Mouse (Mus musculus): Measurements from ENCODE around the gene Cebpa. TPM values are rescaled to one million over a fixed set of nuclear protein-coding genes. Genes with fewer than 3 reads are reported as not detected.

The Cebpa gene
- total and polyA plus RNA-seq, 2 experiments from 2014 or later, result 0.67 to 11.3 TPM

DNA sequence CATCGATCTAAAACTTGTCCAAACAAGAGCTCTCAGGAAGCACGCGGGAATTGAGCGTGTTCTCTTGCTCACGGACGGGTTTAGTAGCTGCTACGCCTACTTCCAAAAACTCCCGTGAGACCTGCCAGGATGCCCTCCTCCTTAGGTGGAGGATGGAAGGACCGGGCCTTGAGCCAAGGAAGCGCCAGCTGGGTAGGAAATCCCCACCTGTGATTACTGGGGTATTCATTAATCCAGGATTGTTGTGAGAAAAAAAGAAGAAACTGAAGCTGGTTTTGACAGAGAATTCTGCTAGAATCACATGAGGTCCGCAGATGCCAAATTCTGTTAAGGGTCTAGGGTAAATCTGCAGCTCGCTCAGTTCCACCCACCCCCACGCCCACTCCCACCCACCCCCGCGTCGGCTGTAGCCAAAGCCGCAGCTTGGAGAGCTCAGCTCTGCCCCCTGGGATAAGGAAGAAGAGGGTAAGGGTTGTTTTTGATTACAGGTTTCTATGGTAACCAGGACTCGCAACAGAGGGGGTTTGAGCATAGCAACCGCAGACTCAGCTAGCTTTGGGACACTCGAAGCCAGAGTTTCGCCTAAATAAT lies 32.7 kb upstream of the Cebpa start:
- Histone ChIP-seq H3K4me1 (ENCODE audit: insufficient read depth, low read length) (0 out of 2 replicates have a peak, but pooled peaks cover 3% of the 10 kb centered on the region), H3K9me3 (ENCODE audit: low read length) (no peaks in the 10 kb centered on the region), H3K9ac (replicated peaks; ENCODE audit: low read length, poor library complexity, severe bottlenecking) (peak overlapping the region; percentile 39), H3K4me3 (ENCODE audit: low read depth, low read length) (peak overlapping the region; percentile 25), H3K27me3 (ENCODE audit: insufficient read depth, low read length) (no peaks in the 10 kb centered on the region), H3K4me2 (ENCODE audit: low read depth, low read length, poor library complexity, severe bottlenecking) (peak overlapping the region; percentile 57), H3K36me3 (ENCODE audit: insufficient read depth, low read length) (no peaks in the 10 kb centered on the region), H3K27ac (ENCODE audit: low read depth, low read length) (no peak overlapping the region)
- DNase-seq (ENCODE audit: low spot score) (peak; percentile 72), ATAC-seq (ENCODE audit: low FRiP score) (peak; percentile 65)
- WGBS, result under 1% methylated on average over 21 of the region's 21 CpGs
- TF ChIP-seq CTCF (IDR thresholded peaks at IDR 0.05), result peak; percentile 45

DNA sequence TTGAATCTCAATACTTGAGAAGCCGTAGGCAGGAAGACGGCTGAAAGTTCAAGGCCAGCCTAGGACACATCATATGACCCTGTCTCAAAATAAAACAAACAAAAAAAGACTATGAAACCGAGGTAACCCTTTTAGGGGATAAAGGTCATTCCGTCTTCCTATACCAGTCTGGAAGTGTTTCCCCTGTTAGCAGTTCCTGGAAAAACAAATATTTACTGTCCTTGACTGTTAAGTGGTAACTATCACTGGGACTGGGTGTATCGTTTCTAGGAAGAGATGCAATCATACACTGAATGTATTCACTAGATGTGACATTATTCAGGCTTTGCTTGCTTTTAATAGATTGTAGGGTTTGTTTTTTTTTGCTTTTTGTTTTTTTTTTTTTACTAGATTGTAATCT lies 28.5 kb upstream of the Cebpa start:
- no peak for DNase-seq (ENCODE audit: low spot score)
- Histone ChIP-seq H3K4me1 (ENCODE audit: insufficient read depth, low read length) (0 out of 2 replicates have a peak, but pooled peaks cover 3% of the 10 kb centered on the region), H3K36me3 (ENCODE audit: insufficient read depth, low read length) (no peaks in the 10 kb centered on the region), H3K27me3 (ENCODE audit: insufficient read depth, low read length) (no peaks in the 10 kb centered on the region), H3K9me3 (ENCODE audit: low read length) (no peaks in the 10 kb centered on the region), H3K4me2 (ENCODE audit: low read depth, low read length, poor library complexity, severe bottlenecking) (no peak overlapping the region), H3K4me3 (ENCODE audit: low read depth, low read length) (no peak overlapping the region), H3K27ac (ENCODE audit: low read depth, low read length) (no peak overlapping the region), H3K9ac (replicated peaks; ENCODE audit: low read length, poor library complexity, severe bottlenecking) (no peak overlapping the region)
- ATAC-seq (ENCODE audit: low FRiP score), result no peak
- WGBS, result 83% methylated on average over 5 of the region's 5 CpGs
- no peak for TF ChIP-seq CTCF (IDR thresholded peaks at IDR 0.05)

DNA sequence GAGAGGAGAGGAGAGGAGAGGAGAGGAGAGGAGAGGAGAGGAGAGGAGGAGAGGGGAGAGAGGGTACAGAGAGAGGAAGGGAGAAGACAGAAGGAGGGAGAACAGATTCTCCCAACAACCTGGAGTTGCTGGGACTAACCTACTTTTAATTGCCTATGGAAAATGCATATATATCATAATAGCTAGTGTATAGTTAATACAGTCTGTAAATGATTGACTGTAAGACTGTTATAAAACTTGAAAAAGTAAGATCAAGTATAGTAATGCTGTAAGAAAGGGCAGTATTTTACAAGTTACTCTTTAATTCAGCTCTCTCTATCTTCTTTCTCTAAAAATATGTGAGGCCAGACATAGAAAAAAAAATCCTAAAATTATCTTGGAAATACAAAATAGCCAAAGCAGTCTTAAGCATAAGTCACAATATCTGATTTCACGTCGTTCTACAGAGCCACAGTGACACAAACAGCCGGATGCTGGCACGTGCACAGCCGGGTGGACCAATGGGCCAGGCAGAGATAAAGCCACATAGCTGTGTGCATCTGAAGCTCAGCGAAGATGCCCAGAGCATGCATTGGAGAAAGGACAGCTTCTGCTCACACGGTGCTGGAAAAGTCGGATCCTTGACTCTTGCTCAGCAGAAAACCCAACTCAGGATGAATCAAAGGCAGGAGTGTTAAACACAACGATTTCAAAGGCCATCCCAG lies 24.0 kb upstream of the Cebpa start:
- H3K4me1 ChIP-seq (ENCODE audit: insufficient read depth, low read length), result no peaks in the 10 kb centered on the region
- DNase-seq (ENCODE audit: low spot score) (no peak), ATAC-seq (ENCODE audit: low FRiP score) (no peak)
- no peaks in the 10 kb centered on the region for H3K9me3 ChIP-seq (ENCODE audit: low read length)
- H3K27me3 ChIP-seq (ENCODE audit: insufficient read depth, low read length), result no peaks in the 10 kb centered on the region
- 82% methylated on average over 9 of the region's 9 CpGs for WGBS
- no peak overlapping the region for H3K4me3 ChIP-seq (ENCODE audit: low read depth, low read length)
- no peak overlapping the region for H3K4me2 ChIP-seq (ENCODE audit: low read depth, low read length, poor library complexity, severe bottlenecking)
- no peak overlapping the region for H3K27ac ChIP-seq (ENCODE audit: low read depth, low read length)
- H3K9ac ChIP-seq (replicated peaks; ENCODE audit: low read length, poor library complexity, severe bottlenecking), result no peak overlapping the region
- TF ChIP-seq CTCF (IDR thresholded peaks at IDR 0.05), result no peak
- no peaks in the 10 kb centered on the region for H3K36me3 ChIP-seq (ENCODE audit: insufficient read depth, low read length)

DNA sequence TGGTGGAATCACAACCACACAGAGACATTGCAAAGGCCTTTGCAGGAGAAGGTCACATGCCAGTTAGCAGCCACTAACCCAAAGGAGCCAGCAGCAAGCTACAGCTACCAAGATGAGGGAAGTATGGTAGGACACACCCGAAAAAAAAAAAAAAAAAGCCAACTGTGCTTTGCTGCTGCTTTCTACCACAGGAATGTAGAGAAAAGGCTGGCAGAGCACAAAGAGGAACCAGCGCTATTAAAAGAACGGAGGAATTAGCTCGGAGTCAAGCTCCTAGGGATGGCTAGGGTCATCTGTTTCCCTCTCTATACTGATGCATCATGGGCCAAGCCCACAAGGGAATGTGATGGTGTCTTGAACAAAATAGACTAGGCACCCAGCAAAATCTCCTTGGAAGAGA lies 20.3 kb upstream of the Cebpa start:
- no peaks in the 10 kb centered on the region for H3K27me3 ChIP-seq (ENCODE audit: insufficient read depth, low read length)
- ATAC-seq (ENCODE audit: low FRiP score) (no peak), DNase-seq (ENCODE audit: low spot score) (no peak)
- no peaks in the 10 kb centered on the region for H3K4me1 ChIP-seq (ENCODE audit: insufficient read depth, low read length)
- H3K27ac ChIP-seq (ENCODE audit: low read depth, low read length), result no peak overlapping the region
- H3K4me3 ChIP-seq (ENCODE audit: low read depth, low read length), result no peak overlapping the region
- no peak for TF ChIP-seq CTCF (IDR thresholded peaks at IDR 0.05)
- no peak overlapping the region for H3K9ac ChIP-seq (replicated peaks; ENCODE audit: low read length, poor library complexity, severe bottlenecking)
- WGBS, result 84% methylated on average over 4 of the region's 4 CpGs
- no peak overlapping the region for H3K4me2 ChIP-seq (ENCODE audit: low read depth, low read length, poor library complexity, severe bottlenecking)
- no peaks in the 10 kb centered on the region for H3K9me3 ChIP-seq (ENCODE audit: low read length)
- H3K36me3 ChIP-seq (ENCODE audit: insufficient read depth, low read length), result no peaks in the 10 kb centered on the region

DNA sequence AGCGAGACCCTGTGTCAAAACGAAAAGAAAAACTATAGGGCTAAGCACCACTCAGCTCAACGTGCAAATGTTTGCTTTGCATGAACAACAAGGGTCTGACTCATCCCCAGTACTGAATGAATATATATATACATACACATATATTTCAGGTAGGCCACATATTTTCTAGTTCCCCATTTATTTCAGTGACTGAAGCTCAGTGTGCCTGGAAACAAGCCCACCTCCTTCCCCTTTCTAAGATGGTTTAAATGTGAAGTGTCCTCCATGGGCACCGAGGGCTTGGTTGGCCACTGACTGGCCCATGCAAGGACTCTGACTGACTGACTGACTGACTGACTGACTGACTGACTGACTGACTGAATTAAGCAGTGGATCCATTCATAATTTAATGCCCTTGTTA lies 19.6 kb upstream of the Cebpa start:
- H3K4me2 ChIP-seq (ENCODE audit: low read depth, low read length, poor library complexity, severe bottlenecking), result no peak overlapping the region
- H3K36me3 ChIP-seq (ENCODE audit: insufficient read depth, low read length), result no peaks in the 10 kb centered on the region
- H3K27me3 ChIP-seq (ENCODE audit: insufficient read depth, low read length), result no peaks in the 10 kb centered on the region
- H3K27ac ChIP-seq (ENCODE audit: low read depth, low read length), result no peak overlapping the region
- TF ChIP-seq CTCF (IDR thresholded peaks at IDR 0.05), result no peak
- no peaks in the 10 kb centered on the region for H3K4me1 ChIP-seq (ENCODE audit: insufficient read depth, low read length)
- H3K9me3 ChIP-seq (ENCODE audit: low read length), result no peaks in the 10 kb centered on the region
- 94% methylated on average over 4 of the region's 4 CpGs for WGBS
- no peak overlapping the region for H3K4me3 ChIP-seq (ENCODE audit: low read depth, low read length)
- ATAC-seq (ENCODE audit: low FRiP score) (no peak), DNase-seq (ENCODE audit: low spot score) (no peak)
- no peak overlapping the region for H3K9ac ChIP-seq (replicated peaks; ENCODE audit: low read length, poor library complexity, severe bottlenecking)

DNA sequence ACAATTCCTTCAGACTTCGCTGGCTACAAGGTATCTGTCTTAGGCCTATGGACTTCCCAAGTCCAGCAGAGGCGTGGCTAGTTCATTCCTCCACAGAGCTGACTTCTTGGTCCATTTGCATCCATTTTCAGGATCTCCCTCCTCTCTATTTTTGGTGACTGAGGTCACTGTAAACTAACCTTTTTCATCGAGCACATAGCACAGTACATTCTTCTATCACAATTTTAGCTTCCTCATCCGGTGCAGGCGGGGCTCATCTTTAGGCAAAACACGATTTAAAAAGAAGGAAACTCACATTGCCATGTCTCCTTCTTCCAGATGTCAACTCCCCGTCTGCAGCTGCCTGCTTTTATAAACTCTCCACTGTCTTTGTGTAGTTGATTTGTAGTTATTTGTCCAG lies 12.5 kb upstream of the Cebpa start:
- H3K4me2 ChIP-seq (ENCODE audit: low read depth, low read length, poor library complexity, severe bottlenecking), result no peak overlapping the region
- H3K9me3 ChIP-seq (ENCODE audit: low read length), result no peaks in the 10 kb centered on the region
- WGBS, result 81% methylated on average over 7 of the region's 7 CpGs
- no peak for DNase-seq (ENCODE audit: low spot score)
- TF ChIP-seq CTCF (IDR thresholded peaks at IDR 0.05), result no peak
- no peak overlapping the region for H3K4me3 ChIP-seq (ENCODE audit: low read depth, low read length)
- no peak for ATAC-seq (ENCODE audit: low FRiP score)
- H3K4me1 ChIP-seq (ENCODE audit: insufficient read depth, low read length), result no peaks in the 10 kb centered on the region
- no peaks in the 10 kb centered on the region for H3K36me3 ChIP-seq (ENCODE audit: insufficient read depth, low read length)
- H3K9ac ChIP-seq (replicated peaks; ENCODE audit: low read length, poor library complexity, severe bottlenecking), result no peak overlapping the region
- H3K27me3 ChIP-seq (ENCODE audit: insufficient read depth, low read length), result no peaks in the 10 kb centered on the region
- H3K27ac ChIP-seq (ENCODE audit: low read depth, low read length), result no peak overlapping the region

All from midbrain, postnatal 0 days (tissue).